Mouse (Mus musculus) mouse trophoblast stem cell (cell line): ENCODE measurements at regions not wholly inside any gene's neighbourhood (a gene's known extent, or its start where the extent isn't known, plus 50 kb on each side); places are given as distances from the start of the nearest gene placed in this dataset.

Experiments
- in situ Hi-C, 2 experiments: fragments of 300-500 bp; cut with MseI, MboI; formaldehyde crosslinking; loops; 2 replicates in 1 of 2; 3 replicates in 1 of 2; pipeline ENCODE4 v1.15.1; 2025

DNA sequence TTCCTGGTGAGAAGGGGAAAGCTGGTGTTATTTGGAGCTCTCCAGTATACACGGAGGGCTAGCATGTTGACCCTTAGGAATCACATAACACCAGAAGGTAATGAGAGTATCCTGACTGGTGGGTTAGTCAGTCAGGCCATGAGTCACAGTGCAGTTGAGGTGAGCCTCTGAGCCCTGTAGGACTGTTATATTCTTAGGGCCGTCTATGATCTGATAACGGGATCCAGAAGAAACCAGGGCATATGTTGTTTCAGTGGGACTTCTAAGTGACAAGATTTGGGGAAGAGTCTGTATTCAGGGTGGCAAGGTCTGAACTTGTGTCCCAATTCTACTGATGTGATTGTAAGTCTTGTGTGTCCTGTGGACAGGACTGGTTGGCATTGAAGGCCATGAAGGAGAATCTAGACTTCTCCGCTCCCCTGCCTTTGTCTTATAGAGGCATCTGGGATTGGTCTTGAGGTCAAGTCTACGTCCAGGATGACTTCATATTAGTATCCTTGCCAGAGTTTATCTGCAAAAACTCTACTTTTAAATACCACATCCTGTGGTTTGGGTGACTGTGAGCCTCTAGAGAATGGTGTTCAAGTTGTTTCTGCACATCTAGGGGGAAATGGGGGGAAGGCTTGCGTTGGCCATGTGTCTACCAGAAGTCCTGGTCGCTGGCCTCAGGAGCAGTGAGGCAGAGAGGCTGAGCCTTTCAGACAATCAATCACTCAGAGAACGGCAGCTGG is 71.2 kb downstream of the Itgb2l start:
- in situ Hi-C loops, result loop anchor here in 1 of 2 experiments (25.0 kb wide), 1 partner anchor 240 kb away; no protein-coding TSS in a partner anchor

- in situ Hi-C loops, result loop anchor here in 1 of 2 experiments (25.0 kb wide), 1 partner anchor 241 kb away; no protein-coding TSS in a partner anchor
Measured at GRCm38 (mm10) chr16:96371117-96371516, 72.3 kb downstream of the Itgb2l start.

DNA sequence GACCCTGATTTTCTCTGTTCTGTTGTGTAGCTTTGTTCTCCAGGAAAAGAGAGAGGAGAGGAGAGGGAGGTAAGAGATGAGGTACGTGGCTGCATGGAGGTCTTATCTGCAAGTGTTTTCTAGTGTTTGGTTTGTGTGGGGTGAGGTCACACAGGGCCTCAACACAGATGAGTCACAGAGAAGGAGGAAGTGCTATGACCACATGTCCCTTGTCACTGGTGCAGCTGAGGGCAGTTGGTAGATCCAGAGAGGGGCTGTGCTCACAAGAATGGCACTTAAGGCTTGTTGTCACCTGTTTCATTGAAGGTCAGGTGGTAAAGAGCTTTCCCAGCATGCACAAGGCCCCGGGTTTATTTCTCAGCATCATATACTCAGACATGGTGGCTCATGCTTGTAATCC is 73.2 kb downstream of the Itgb2l start:
- in situ Hi-C loops, result loop anchor here in 1 of 2 experiments (25.0 kb wide), 1 partner anchor 242 kb away; no protein-coding TSS in a partner anchor
